Mouse (Mus musculus): ENCODE data around the gene Phactr3.
"Not testable (repeated sequence)": the region's sequence is repeated elsewhere in the genome, so short reads cannot be mapped to it uniquely, and the experiment has no call there.

The Phactr3 gene

DNA sequence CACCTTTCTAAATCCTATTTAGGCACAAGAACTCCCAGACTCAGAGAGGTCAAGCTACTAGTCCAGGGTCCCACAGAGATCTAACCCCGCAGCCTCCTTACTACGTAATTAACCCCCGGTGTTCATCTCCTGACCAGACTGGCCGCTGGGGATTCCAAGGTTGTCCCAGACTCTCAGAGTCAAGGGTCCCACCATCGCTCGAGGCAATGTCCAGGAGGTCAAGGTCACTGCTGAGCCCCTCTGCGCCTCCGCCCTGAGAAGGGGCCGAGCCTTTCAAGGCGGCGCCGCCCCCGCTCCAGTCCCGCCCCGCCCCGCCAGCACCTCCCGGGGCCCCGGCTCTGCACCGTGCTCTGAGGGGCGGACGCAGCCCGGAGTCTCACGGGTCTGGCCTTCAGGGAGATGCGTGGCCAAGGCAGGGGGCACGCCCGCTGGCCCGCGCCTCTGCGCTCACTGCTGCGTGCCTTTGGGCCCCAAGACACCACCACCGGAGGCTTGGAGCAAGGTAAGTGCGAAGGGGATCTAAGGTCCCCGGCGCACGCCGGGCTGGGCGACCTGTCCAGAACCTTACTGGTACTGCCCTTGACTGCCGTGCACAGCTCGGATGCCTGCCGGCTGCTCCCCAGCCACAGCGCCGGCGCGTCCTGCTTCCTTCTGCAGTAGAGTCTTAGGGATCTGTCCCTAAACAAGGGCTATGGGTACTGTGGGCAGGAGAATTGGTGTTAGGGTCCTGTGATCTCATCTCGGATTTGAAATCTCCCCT lies at the start of gene Phactr3:
Phactr3 (plus strand) TSS at position 175 of the 760 bp plus-strand sequence.
- peak; percentile 12 for DNase-seq

DNA sequence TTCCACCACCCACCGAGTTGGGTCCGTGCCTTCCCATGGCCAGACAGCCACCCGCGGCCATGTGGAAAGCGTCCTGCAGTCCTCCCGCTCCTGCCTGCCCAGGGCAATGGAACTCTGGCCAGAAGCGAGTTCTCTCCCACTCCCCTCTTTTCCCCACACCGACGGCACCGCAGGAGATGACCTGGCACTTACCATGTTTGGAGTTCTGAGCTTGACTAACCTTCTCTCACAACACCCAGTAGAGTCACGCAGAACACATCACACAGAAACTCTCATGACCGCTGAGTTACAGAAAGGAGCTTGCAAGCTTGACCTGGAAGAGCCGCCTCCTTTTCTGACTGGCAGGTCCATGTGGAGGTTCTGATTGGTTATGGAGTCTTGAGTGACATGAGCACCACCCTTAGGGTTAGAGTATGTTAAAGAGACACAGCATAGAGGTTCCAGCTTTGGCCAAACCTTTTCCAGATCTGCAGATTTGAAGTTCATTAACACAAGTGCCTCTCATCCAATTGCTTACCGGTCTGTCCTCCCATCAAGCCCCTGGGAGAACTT lies 40.5 kb upstream of the Phactr3 start, which contains the start of gene Zfp931:
Zfp931 (minus strand) TSS at position 311 of the 552 bp plus-strand sequence.
- not testable (repeated sequence) for DNase-seq

GRCm38 (mm10) chr2:178089586-178089985 lies 29.2 kb upstream of the Phactr3 start:
- no peak for DNase-seq

DNA sequence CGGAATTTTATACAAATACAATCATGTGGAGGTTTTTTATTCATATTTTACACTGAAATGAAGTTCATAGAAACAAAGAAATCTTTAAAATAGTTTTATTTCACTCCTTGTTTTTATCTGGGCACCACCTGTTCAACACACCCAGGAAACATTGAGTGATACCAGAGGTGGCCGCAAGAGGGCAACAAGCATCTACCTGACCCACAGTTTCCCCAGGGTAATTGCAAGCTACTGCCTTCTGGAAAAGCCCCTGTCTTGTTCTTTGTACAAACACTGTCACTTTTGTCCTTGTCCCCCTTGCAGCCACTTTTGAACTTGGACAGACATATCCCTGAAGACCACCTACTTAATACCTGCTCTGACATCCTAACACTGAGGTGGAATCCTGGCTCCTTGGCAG lies 20.8 kb upstream of the Phactr3 start:
- DNase-seq = peak; percentile 75

DNA sequence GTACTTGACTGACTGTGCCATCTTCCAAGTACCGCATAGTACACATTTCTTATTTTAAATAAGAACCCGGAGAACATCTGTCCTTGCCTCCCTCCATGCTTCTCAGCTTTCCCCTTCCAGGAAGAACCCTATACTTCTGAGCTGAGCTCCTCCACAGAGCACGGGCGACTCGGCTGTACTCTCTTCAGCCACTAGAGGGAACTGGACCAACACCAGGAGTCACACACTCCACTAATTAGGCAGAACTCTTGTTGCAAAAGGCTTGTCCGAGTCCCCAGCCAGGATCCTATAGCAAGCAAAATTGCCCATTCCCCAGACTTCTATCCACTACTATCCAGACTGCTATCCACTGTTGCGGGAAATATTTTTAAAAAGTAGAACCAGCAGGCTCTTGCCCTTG lies 16.8 kb upstream of the Phactr3 start:
- DNase-seq = peak; percentile 59

DNA sequence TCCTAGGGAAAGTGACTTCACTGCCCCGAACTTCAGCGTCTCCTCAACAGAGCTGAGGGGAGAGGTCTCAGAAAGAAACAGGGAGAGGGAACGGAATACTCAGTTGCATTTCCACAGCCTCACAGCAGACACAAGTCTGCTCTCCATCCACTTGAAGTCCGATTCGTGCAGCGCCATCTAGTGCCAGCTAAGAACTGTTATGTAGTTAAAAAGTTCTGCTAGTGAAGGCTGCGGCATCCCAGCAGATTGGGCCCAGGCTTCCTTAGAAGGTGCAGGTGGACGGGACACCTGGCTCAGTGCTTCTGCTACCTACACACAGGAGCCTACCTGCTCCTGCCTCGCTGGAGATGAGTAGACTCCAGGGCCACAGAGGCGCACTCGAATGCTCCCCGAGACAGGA lies 829 bp upstream of the Phactr3 start:
- DNase-seq = peak; percentile 60

GRCm38 (mm10) chr2:178119561-178120355 lies 983 bp downstream of the Phactr3 start:
- DNase-seq = peak; percentile 4

- DNase-seq = no peak
Measured at GRCm38 (mm10) chr2:178120356-178120645, 1.5 kb downstream of the Phactr3 start.

DNA sequence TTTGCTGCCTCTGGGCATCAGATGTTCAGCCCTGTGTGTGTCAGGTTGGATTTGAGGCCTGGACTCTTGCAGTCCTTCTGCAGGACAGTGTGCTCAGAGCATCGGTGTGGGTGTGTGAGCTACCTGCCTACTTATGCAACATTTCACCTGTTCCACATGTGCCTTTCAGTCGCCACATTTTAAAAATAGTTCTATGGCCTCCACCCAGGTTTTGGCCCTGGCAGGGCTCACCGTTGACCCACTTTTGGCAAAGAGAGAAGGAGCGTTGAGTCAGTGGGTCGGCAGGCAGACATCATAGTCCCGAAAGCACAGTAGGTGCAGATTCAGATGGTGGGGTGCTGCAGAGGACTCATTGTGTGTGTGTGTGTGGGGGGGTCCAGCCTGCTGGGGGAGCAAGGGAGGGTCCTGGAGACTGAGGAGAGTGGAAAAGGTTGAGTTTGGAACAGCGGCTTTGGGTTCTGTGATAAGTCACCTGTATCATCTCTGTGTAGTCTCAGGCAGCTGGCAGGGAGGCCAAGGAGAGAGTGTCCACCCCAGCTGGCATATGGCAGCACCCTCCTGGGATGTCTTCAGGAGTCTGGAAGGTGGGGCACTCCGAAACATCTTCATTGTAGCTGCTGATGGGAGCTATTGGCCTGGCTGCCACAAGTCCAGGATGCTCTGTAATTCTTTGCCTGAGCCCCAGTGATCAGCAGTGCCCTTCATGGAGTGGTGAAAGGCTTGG lies 2.0 kb downstream of the Phactr3 start:
- peak; percentile 1 for DNase-seq

DNA sequence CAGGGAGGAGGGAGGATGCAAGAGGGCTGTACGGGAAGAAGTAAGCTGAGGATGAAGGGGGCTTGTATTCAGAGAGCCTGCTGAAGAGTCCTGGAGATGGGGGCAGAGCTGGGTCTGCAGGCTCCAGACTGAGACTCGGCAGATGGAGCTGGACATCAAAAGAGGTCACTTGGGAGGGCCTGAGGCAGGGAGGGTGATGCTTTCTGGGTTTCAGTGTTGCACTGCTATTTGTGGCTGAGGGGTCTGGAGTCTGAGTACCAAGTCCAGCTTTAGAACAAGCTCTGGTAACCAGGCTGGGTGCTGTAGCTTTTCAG lies 2.6 kb downstream of the Phactr3 start:
- DNase-seq = peak; percentile 1

DNA sequence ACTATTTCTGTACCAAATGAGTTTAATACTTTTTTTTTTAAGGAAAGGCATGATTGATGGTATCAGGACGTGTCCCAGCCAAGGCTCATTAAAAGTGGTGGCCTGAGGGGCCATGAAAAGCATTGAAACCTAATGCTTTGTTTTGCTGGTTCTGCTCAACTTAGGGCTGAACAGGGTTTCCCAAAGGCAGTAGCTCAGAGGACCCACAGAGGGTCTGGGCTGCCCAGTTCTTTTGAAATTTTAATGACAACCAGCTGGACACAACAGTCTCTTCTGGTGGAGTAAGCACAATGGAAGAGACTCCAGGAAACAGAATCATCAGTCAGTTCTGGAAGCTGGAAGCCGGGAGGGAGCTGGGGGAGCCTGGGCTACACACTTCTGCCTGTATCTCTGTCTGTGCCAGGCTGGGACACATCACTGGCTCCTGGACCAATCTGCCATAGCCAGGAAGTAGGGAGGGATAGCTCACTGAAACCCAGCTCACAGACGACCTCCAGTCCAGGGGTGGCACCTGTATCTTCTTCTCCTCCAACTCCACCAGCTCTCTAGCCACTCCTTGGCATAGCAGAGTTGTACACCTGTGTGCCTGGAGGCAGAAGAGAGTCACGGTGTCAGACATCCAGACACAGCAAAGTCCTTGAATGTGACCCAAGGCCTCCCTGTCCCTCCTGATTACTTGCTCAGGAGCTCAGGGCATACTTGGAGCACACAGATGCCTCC lies 3.3 kb downstream of the Phactr3 start:
- DNase-seq = peak; percentile 1

DNA sequence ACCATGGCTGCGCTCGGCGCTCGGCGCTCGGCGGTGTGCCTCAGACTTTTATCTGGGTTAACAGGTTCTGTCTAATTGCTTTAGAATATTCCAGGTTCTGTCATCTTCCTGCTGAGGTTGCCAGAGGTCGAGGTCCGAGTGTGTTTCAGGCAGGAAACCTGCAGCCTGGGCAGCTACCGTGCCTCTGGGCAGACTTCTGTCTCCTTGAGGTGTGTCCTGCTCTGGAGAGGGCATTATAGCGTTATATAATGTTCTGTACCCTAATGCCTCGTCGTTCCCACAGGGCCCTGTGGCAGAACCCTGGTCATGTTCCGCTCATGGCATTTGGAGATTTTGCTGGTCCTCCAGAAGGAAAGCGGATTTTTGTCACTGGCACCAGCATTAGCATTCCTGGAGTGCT lies 4.7 kb downstream of the Phactr3 start:
- DNase-seq = peak; percentile 1

DNA sequence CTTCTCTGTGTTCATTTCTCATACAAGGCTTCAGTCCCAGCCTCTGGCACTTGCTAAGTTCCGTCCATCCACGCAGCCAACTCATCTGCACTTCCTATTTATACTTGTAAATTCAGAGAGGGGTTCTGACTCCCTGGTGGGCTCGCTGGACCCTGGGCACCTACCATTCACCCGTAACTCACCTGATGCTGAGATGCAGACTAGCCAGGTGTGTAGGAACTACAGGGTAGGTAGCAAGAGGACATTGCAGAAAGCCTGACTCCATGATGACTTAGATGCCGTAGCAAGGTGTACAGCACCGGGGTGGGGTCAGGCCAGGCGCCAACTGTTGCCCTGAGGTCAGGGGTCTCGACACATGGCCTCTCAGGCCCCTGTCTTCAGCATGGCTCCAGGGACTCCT lies 6.7 kb downstream of the Phactr3 start:
- DNase-seq = peak; percentile 1

DNA sequence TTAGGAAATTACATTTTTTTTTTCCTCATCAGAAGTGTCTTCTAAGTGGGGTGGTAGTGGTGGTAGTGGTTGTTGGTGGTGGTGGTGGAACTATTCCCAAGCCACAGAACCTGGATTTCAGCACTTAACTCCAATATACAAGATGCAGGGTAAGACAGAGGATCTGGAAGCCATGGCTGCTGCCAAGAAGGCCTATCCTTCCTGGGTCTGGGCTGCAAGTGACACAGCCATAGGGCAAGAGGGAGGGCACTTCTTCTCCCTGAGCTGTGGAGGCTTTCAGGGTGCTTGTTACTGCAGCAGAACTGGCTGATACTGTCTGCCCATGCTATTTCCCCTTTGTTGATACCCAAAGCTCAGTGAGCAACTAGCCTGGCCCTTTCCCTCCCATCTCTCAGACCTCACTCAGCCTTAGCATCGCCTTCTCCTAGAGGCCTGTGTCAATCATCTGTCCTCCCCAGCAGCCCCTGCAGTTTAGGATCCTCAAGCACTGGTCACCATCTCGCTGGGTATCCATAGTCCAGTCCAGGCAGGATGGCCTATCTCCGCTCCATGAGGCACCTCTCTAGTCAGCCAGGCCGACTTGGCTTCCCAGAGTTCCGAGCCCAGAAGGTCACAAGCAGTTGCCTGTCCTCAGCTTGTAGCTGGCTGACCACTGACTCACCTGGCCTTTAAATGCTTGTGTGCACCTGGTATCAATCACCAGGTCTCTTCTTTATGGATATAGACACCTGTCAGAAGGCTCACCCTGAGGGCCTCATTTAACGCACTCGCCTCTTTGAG lies 7.5 kb downstream of the Phactr3 start:
- peak; percentile 2 for DNase-seq

GRCm38 (mm10) chr2:178128594-178128993 lies 9.8 kb downstream of the Phactr3 start:
- no peak for DNase-seq

GRCm38 (mm10) chr2:178129161-178129560 lies 10.4 kb downstream of the Phactr3 start:
- peak; percentile 1 for DNase-seq

- peak; percentile 2 for DNase-seq
Measured at GRCm38 (mm10) chr2:178129676-178130075, 10.9 kb downstream of the Phactr3 start.

GRCm38 (mm10) chr2:178130536-178130935 lies 11.8 kb downstream of the Phactr3 start:
- no peak for DNase-seq

DNA sequence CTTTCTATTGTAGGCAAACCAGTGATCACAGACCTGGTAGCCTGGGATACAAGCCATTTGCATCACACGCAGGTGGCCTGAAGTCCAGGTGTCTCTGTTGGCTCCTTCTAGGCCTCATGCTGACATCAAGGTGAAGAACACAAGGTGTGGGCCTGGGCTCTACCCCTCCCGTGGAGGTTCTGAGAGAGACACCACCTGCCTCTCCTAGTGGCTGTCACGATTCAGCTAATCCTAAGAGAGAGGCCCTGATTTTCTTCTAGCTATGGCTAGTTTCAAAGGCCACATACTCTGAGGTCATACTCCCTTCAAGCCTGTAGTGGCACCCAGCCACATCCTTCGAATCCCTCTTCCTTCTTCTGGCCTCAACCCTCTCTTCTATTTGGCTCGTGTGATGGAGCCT lies 12.2 kb downstream of the Phactr3 start:
- DNase-seq = no peak

GRCm38 (mm10) chr2:178131606-178132365 lies 13.0 kb downstream of the Phactr3 start:
- DNase-seq = no peak

DNA sequence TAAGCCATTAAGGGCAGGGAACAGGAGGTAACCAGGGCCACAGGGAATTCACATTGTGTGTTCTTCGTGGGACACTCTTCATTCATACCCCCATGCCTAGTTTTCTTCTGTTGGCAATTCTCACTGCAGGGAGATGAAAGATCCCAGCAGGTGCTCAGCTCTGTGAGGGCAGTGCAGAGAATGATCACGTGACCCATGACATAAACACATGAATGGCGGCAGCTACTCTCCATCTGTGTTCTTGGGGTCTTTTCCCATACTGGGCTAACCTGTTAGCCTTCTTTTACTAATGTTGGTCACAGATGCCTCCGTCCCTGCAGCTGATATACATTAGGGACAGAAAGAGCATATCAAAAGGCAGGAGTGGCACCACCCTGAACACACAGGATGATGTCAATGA lies 16.9 kb downstream of the Phactr3 start:
- no peak for DNase-seq

All from thymus, postnatal 4 days (tissue).